In genomic region chr13:81782475-81782874, GRCm38 (mm10) we compare ENCODE assay signal across 8 mouse cellular contexts. TPM values are rescaled to one million over a fixed set of nuclear protein-coding genes. Genes with fewer than 3 reads are reported as not detected.
DNase-seq lines count a peak whose midpoint lies in the region; ATAC-seq and TF ChIP-seq lines count a peak whose summit lies in the region.

No protein-coding gene starts in this region.

- no peak for ATAC-seq in embryonic facial prominence, embryonic 11.5 days (replicated peaks; ENCODE audit: insufficient number of reproducible peaks, low FRiP score, low TSS enrichment, low read depth)
- ATAC-seq in hindbrain, postnatal 0 days: no peak
- no peak for ATAC-seq in midbrain, embryonic 16.5 days
- ATAC-seq in cerebellum, adult (ENCODE audit: insufficient number of reproducible peaks, low FRiP score, low TSS enrichment): no peak

- 51% methylated on average over 9 of the region's 9 CpGs for WGBS in embryonic facial prominence, embryonic 11.5 days
- WGBS in hindbrain, postnatal 0 days: 45% methylated on average over 9 of the region's 9 CpGs
- WGBS in midbrain, embryonic 16.5 days: 35% methylated on average over 9 of the region's 9 CpGs

- peak overlapping the region; percentile 97 for H3K27ac ChIP-seq in layer of hippocampus, adult 2 months
- no peak overlapping the region for H3K27ac ChIP-seq in embryonic facial prominence, embryonic 11.5 days (replicated peaks; ENCODE audit: low read depth, low read length)
- H3K27ac ChIP-seq in hindbrain, postnatal 0 days: peak overlapping the region; percentile 99
- H3K27ac ChIP-seq in midbrain, embryonic 16.5 days (ENCODE audit: low read length): peak overlapping the region; percentile 100

- H3K4me1 ChIP-seq in embryonic facial prominence, embryonic 11.5 days (ENCODE audit: control insufficient read depth, insufficient read depth, low read length): no peaks in the 10 kb centered on the region
- 0 out of 2 replicates have a peak, but pooled peaks cover 6% of the 10 kb centered on the region for H3K4me1 ChIP-seq in hindbrain, postnatal 0 days (ENCODE audit: insufficient read depth, low read length)
- peaks cover 20% of the 10 kb centered on the region for H3K4me1 ChIP-seq in midbrain, embryonic 16.5 days (ENCODE audit: control insufficient read depth, insufficient read depth, low read length)

- H3K27me3 ChIP-seq in embryonic facial prominence, embryonic 11.5 days (ENCODE audit: control insufficient read depth, insufficient read depth, low read length): no peaks in the 10 kb centered on the region
- H3K27me3 ChIP-seq in hindbrain, postnatal 0 days (ENCODE audit: insufficient read depth, low read length): no peaks in the 10 kb centered on the region
- H3K27me3 ChIP-seq in midbrain, embryonic 16.5 days (ENCODE audit: control insufficient read depth, insufficient read depth, low read depth, low read length): no peaks in the 10 kb centered on the region

- H3K4me3 ChIP-seq in layer of hippocampus, adult 2 months: peak overlapping the region; percentile 85
- H3K4me3 ChIP-seq in embryonic facial prominence, embryonic 11.5 days (ENCODE audit: low read depth, low read length): peak overlapping the region; percentile 68
- H3K4me3 ChIP-seq in hindbrain, postnatal 0 days (ENCODE audit: low read length): peak overlapping the region; percentile 53
- peak overlapping the region; percentile 76 for H3K4me3 ChIP-seq in midbrain, embryonic 16.5 days (ENCODE audit: low read depth, low read length)

- peak overlapping the region; percentile 67 for H3K4me2 ChIP-seq in embryonic facial prominence, embryonic 11.5 days (ENCODE audit: low read depth, low read length)
- H3K4me2 ChIP-seq in hindbrain, postnatal 0 days (ENCODE audit: low read depth, low read length): peak overlapping the region; percentile 58
- peak overlapping the region; percentile 68 for H3K4me2 ChIP-seq in midbrain, embryonic 16.5 days (ENCODE audit: low read length)

- peak overlapping the region; percentile 60 for H3K9ac ChIP-seq in embryonic facial prominence, embryonic 11.5 days (replicated peaks; ENCODE audit: low read length)
- peak overlapping the region; percentile 87 for H3K9ac ChIP-seq in hindbrain, postnatal 0 days (replicated peaks; ENCODE audit: low read length)
- peak overlapping the region; percentile 68 for H3K9ac ChIP-seq in midbrain, embryonic 16.5 days (ENCODE audit: low read depth, low read length)

- no peak for TF ChIP-seq CTCF in layer of hippocampus, adult 2 months (conservative IDR thresholded peaks at IDR 0.05)
- TF ChIP-seq CTCF in hindbrain, postnatal 0 days (IDR thresholded peaks at IDR 0.05; ENCODE audit: low read depth): no peak

- no peaks in the 10 kb centered on the region for H3K36me3 ChIP-seq in embryonic facial prominence, embryonic 11.5 days (replicated peaks; ENCODE audit: control insufficient read depth, insufficient read depth, low read depth, low read length)
- no peaks in the 10 kb centered on the region for H3K36me3 ChIP-seq in hindbrain, postnatal 0 days (ENCODE audit: insufficient read depth, low read length)
- H3K36me3 ChIP-seq in midbrain, embryonic 16.5 days (ENCODE audit: control insufficient read depth, insufficient read depth, low read length): no peaks in the 10 kb centered on the region

- no peak for DNase-seq in layer of hippocampus, adult 2 months (ENCODE audit: low spot score in 2 of 2)
- no peak for DNase-seq in layer of hippocampus, postnatal 10 days (ENCODE audit: low spot score in 2 of 2)
- no peak for DNase-seq in embryonic facial prominence, embryonic 11.5 days (ENCODE audit: low spot score)
- DNase-seq in hindbrain, postnatal 0 days (ENCODE audit: low spot score): no peak
- DNase-seq in urinary bladder, adult 2 months (ENCODE audit: low spot score): no peak
- DNase-seq in left cerebral cortex, adult 18-20 months (ENCODE audit: low spot score in 2 of 2): no peak

- H3K9me3 ChIP-seq in embryonic facial prominence, embryonic 11.5 days (replicated peaks; ENCODE audit: control insufficient read depth, low read length): no peaks in the 10 kb centered on the region
- no peaks in the 10 kb centered on the region for H3K9me3 ChIP-seq in hindbrain, postnatal 0 days (ENCODE audit: low read length)
- no peaks in the 10 kb centered on the region for H3K9me3 ChIP-seq in midbrain, embryonic 16.5 days (replicated peaks; ENCODE audit: control insufficient read depth, low read length, poor library complexity, severe bottlenecking)

RNA-seq across cellular contexts. Expression of gene Cetn3, which starts 0.4 kb away (rescaled TPM):
- 100 to 1,000 TPM; 103 to 115 TPM for total RNA-seq in layer of hippocampus, adult 2 months (2021)
- total RNA-seq in layer of hippocampus, postnatal 10 days (2021): 100 to 1,000 TPM; 153 to 156 TPM
- polyA plus RNA-seq in embryonic facial prominence, embryonic 11.5 days (2014; fragmentation: Nextera tagmentation; extraction: Ambion mirVana): 293 and 318 TPM in 2 replicates
- 41.7 and 42.5 TPM in 2 replicates for total RNA-seq in hindbrain, postnatal 0 days (2014; rRNA removed)
- 318 and 346 TPM in 2 replicates for polyA plus RNA-seq in hindbrain, postnatal 0 days (2015; fragmentation: Nextera tagmentation; extraction: Ambion mirVana)
- polyA plus RNA-seq in midbrain, embryonic 16.5 days (2015; fragmentation: Nextera tagmentation; extraction: Ambion mirVana): 208 and 218 TPM in 2 replicates
- polyA plus RNA-seq in urinary bladder, adult 2 months (2012; rRNA removed): 133 and 143 TPM in 2 replicates
- 100 to 1,000 TPM; 108 TPM for total RNA-seq in left cerebral cortex, adult 18-20 months (2021)
